Comparison of ENCODE assay signal across 8 mouse cellular contexts in genomic region chr9:107698611-107699190, GRCm38 (mm10). TPM values are rescaled to one million over a fixed set of nuclear protein-coding genes. Genes with fewer than 3 reads are reported as not detected.
DNase-seq lines count a peak whose midpoint lies in the region; ATAC-seq and TF ChIP-seq lines count a peak whose summit lies in the region.

No protein-coding gene starts in this region.

- H3K27ac ChIP-seq in ES-Bruce4 (ENCODE audit: insufficient read depth, low read length) = no peak overlapping the region
- peak overlapping the region; percentile 79 for H3K27ac ChIP-seq in embryonic facial prominence, embryonic 10.5 days (replicated peaks)

- H3K36me3 ChIP-seq in ES-Bruce4 (ENCODE audit: control insufficient read depth, insufficient read depth, low read length, poor library complexity, severe bottlenecking) = no peaks in the 10 kb centered on the region
- peaks cover 74% of the 10 kb centered on the region for H3K36me3 ChIP-seq in embryonic facial prominence, embryonic 10.5 days (replicated peaks)

- no peak for TF ChIP-seq EP300 in ES-Bruce4 (IDR thresholded peaks at IDR 0.05; ENCODE audit: insufficient read depth, low read depth, low read length)

- TF ChIP-seq POLR2A in ES-Bruce4 (IDR thresholded peaks at IDR 0.05; ENCODE audit: insufficient read depth, low read length) = no peak

- no peak for TF ChIP-seq CTCF in ES-Bruce4 (IDR thresholded peaks at IDR 0.05; ENCODE audit: low read depth, low read length)

- H3K4me1 ChIP-seq in ES-Bruce4 (ENCODE audit: control insufficient read depth, insufficient read depth, low read length) = no peaks in the 10 kb centered on the region
- H3K4me1 ChIP-seq in embryonic facial prominence, embryonic 10.5 days = peaks cover 94% of the 10 kb centered on the region

- H3K27me3 ChIP-seq in ES-Bruce4 (ENCODE audit: control insufficient read depth, insufficient read depth, low read length, poor library complexity, severe bottlenecking) = no peaks in the 10 kb centered on the region
- 0 out of 2 replicates have a peak, but pooled peaks cover 5% of the 10 kb centered on the region for H3K27me3 ChIP-seq in embryonic facial prominence, embryonic 10.5 days (replicated peaks; ENCODE audit: low read depth, poor library complexity, severe bottlenecking)

- 0 out of 2 replicates have a peak overlapping the region, but pooled peaks have one; percentile 14 for H3K4me3 ChIP-seq in ES-Bruce4 (ENCODE audit: low read depth, low read length)
- peak overlapping the region; percentile 45 for H3K4me3 ChIP-seq in embryonic facial prominence, embryonic 10.5 days

- WGBS in embryonic facial prominence, embryonic 10.5 days = 10% methylated on average over 14 of the region's 14 CpGs

- ATAC-seq in activated CD4-positive, CD25-positive, alpha-beta regulatory T cell, adult 4 months = no peak
- ATAC-seq in megakaryocyte progenitor cell, adult 5-6 weeks (replicated peaks; ENCODE audit: poor library complexity) = no peak

- peak; percentile 58 for DNase-seq in embryonic facial prominence, embryonic 10.5 days (ENCODE audit: low spot score)
- DNase-seq in kidney, adult 18-20 months = peak; percentile 55
- peak; percentile 65 to 81 for DNase-seq in lung, postnatal 4 days
- DNase-seq in urinary bladder, postnatal 36 days (ENCODE audit: low spot score in 2 of 2) = no peak
- no peak for DNase-seq in adrenal gland, postnatal 36 days

- H3K9me3 ChIP-seq in ES-Bruce4 (replicated peaks; ENCODE audit: control insufficient read depth, insufficient read depth, low read length, poor library complexity, severe bottlenecking) = no peaks in the 10 kb centered on the region
- H3K9me3 ChIP-seq in embryonic facial prominence, embryonic 10.5 days = no peaks in the 10 kb centered on the region

- no peak overlapping the region for H3K9ac ChIP-seq in ES-Bruce4 (ENCODE audit: low read depth, poor library complexity, severe bottlenecking)

RNA-seq across cellular contexts. Expression of gene Sema3f, which starts 11.6 kb away (rescaled TPM):
- 12.3 and 19.0 TPM in 2 replicates for polyA plus RNA-seq in ES-Bruce4 (2011; ENCODE audit: insufficient read depth, insufficient read length, low read depth, missing spikeins)
- polyA plus RNA-seq in embryonic facial prominence, embryonic 10.5 days (2016; fragmentation: Nextera tagmentation; extraction: Ambion mirVana) = 13.2 and 21.4 TPM in 2 replicates
- not detected for polyA plus RNA-seq in activated CD4-positive, CD25-positive, alpha-beta regulatory T cell, adult 4 months (2017; shearing (Covaris generic))
- 10 to 100 TPM; 22.6 to 41.3 TPM for total RNA-seq in adrenal gland, postnatal 36 days (2021)
- not detected in 2 replicates for total RNA-seq in megakaryocyte progenitor cell, adult 5-6 weeks (2015)
- 1.00 TPM in 1 of 2 replicates, not detected in the other for total RNA-seq in megakaryocyte progenitor cell, adult 5-6 weeks (2017)

RNA-seq across cellular contexts. Expression of gene Gnat1, which starts 19.2 kb away (rescaled TPM):
- 1.5 TPM in 1 of 2 replicates, not detected in the other for polyA plus RNA-seq in ES-Bruce4 (2011; ENCODE audit: insufficient read depth, insufficient read length, low read depth, missing spikeins)
- 3.4 and 4.3 TPM in 2 replicates for polyA plus RNA-seq in embryonic facial prominence, embryonic 10.5 days (2016; fragmentation: Nextera tagmentation; extraction: Ambion mirVana)
- 1 to 10 TPM in 1 of 2 experiments, not detected in 1; 1.1 TPM for polyA plus RNA-seq in activated CD4-positive, CD25-positive, alpha-beta regulatory T cell, adult 4 months (2017; shearing (Covaris generic))
- not detected for total RNA-seq in adrenal gland, postnatal 36 days (2021)
- total RNA-seq in megakaryocyte progenitor cell, adult 5-6 weeks (2015) = 0.12 TPM in 1 of 2 replicates, not detected in the other
- not detected in 2 replicates for total RNA-seq in megakaryocyte progenitor cell, adult 5-6 weeks (2017)

RNA-seq across cellular contexts. Expression of gene Slc38a3, which starts 29.4 kb away (rescaled TPM):
- polyA plus RNA-seq in ES-Bruce4 (2011; ENCODE audit: insufficient read depth, insufficient read length, low read depth, missing spikeins) = 8.1 and 13.3 TPM in 2 replicates
- 5.6 and 6.6 TPM in 2 replicates for polyA plus RNA-seq in embryonic facial prominence, embryonic 10.5 days (2016; fragmentation: Nextera tagmentation; extraction: Ambion mirVana)
- not detected for polyA plus RNA-seq in activated CD4-positive, CD25-positive, alpha-beta regulatory T cell, adult 4 months (2017; shearing (Covaris generic))
- total RNA-seq in adrenal gland, postnatal 36 days (2021) = 1 to 10 TPM in 1 of 2 experiments, under 1 TPM in 1; 0.30 to 1.0 TPM
- not detected in 2 replicates for total RNA-seq in megakaryocyte progenitor cell, adult 5-6 weeks (2015)
- not detected in 2 replicates for total RNA-seq in megakaryocyte progenitor cell, adult 5-6 weeks (2017)

Comparison
In these comparisons a context has a peak if more than half of its experiments do, and no peak if none do; other contexts are left out.
1. DNase-seq: peak in embryonic facial prominence, embryonic 10.5 days (single experiment), kidney, adult 18-20 months (single experiment) and lung, postnatal 4 days (2 of 2); none in urinary bladder, postnatal 36 days (0 of 2) and adrenal gland, postnatal 36 days (0 of 2).
2. RNA of gene Sema3f, which starts 11.6 kb away (polyA plus RNA-seq): 13.2 to 21.4 TPM in embryonic facial prominence, embryonic 10.5 days and 12.3 to 19.0 TPM in ES-Bruce4; not detected in activated CD4-positive, CD25-positive, alpha-beta regulatory T cell, adult 4 months; every median in the first group is over 10 times any median in the second.